Mouse (Mus musculus) gonadal fat pad, adult 2 months (tissue): ENCODE data around the gene Cyth1. TPM values are rescaled to one million over a fixed set of nuclear protein-coding genes. Genes with fewer than 3 reads are reported as not detected.

Experiments used
- DNase-seq: peaks from one replicate; pipeline ENCODE4 v3.0.0-alpha.2; 2012; ENCODE audit warnings: low read depth
- polyA plus RNA-seq: library from polyadenylated mRNA; depleted of rRNA; stranded (reverse); fragments of >200 nt; gene quantifications from 2 replicates; pipeline ENCODE4 v1.2.3, GENCODE M21; 2012

Gene Cyth1
- polyA plus RNA-seq, 1 experiment: 19.6 TPM

- no peak for DNase-seq
These were observed 6.0 kb upstream of the Cyth1 start for GRCm38 (mm10) chr11:118254159-118254951.

- DNase-seq: no peak
These were observed 5.2 kb upstream of the Cyth1 start for GRCm38 (mm10) chr11:118253447-118254158.

GRCm38 (mm10) chr11:118249012-118249383 lies 606 bp upstream of the Cyth1 start:
- DNase-seq: no peak

GRCm38 (mm10) chr11:118247359-118248095 lies 865 bp downstream of the Cyth1 start:
- no peak for DNase-seq

- DNase-seq: no peak
These were observed 1.7 kb downstream of the Cyth1 start for GRCm38 (mm10) chr11:118246724-118247123.

GRCm38 (mm10) chr11:118245130-118245529 lies 3.3 kb downstream of the Cyth1 start:
- DNase-seq: no peak

- no peak for DNase-seq
These were observed 4.6 kb downstream of the Cyth1 start for GRCm38 (mm10) chr11:118243627-118244261.

GRCm38 (mm10) chr11:118242506-118242905 lies 5.9 kb downstream of the Cyth1 start:
- no peak for DNase-seq

GRCm38 (mm10) chr11:118240388-118240787 lies 8.0 kb downstream of the Cyth1 start:
- no peak for DNase-seq

- DNase-seq: no peak
These were observed 8.9 kb downstream of the Cyth1 start for GRCm38 (mm10) chr11:118239281-118240198.

- no peak for DNase-seq
These were observed 11.7 kb downstream of the Cyth1 start for GRCm38 (mm10) chr11:118236520-118237190.

- DNase-seq: no peak
These were observed 13.5 kb downstream of the Cyth1 start for GRCm38 (mm10) chr11:118234929-118235328.

GRCm38 (mm10) chr11:118234500-118234899 lies 13.9 kb downstream of the Cyth1 start:
- no peak for DNase-seq

GRCm38 (mm10) chr11:118233924-118234323 lies 14.5 kb downstream of the Cyth1 start:
- DNase-seq: no peak

GRCm38 (mm10) chr11:118232314-118232831 lies 16.0 kb downstream of the Cyth1 start:
- DNase-seq: no peak

GRCm38 (mm10) chr11:118229941-118230340 lies 18.5 kb downstream of the Cyth1 start:
- no peak for DNase-seq

GRCm38 (mm10) chr11:118227650-118228049 lies 20.7 kb downstream of the Cyth1 start:
- no peak for DNase-seq

- DNase-seq: no peak
These were observed 21.5 kb downstream of the Cyth1 start for GRCm38 (mm10) chr11:118226850-118227249.

GRCm38 (mm10) chr11:118225862-118226261 lies 22.5 kb downstream of the Cyth1 start:
- DNase-seq: no peak
